Mouse (Mus musculus): ENCODE data around the gene Gm44511. TPM values are rescaled to one million over a fixed set of nuclear protein-coding genes. Genes with fewer than 3 reads are reported as not detected.
A peak's percentile ranks its signal among the peaks of the same experiment; 100 is the strongest.
"Not testable (repeated sequence)": the region's sequence is repeated elsewhere in the genome, so short reads cannot be mapped to it uniquely, and the experiment has no call there.

Gene Gm44511
- total and polyA plus RNA-seq, 3 experiments = not detected

DNA sequence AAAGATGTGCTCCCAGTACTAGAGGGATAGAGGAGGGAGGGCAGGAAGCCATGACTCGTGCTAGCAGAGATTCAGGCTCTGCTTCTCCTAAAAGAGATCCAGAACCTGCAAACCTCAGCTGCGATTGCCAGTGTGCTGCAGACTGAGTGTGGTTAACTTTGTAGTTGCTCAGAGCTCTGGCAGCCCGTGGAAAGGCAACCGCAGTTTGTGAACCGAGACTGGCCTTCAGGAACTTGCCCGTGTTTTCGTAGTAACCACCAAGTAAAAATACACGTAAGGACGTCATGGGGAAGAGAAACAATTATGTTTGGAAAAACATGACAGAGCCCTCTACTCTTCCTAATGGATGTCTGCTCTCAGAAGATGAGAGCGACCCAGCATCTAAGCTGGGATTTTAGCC lies 6.9 kb upstream of the Gm44511 start:
- ATAC-seq (ENCODE audit: extremely low read depth, insufficient number of reproducible peaks, low FRiP score, poor library complexity, severe bottlenecking) (no peak), DNase-seq (ENCODE audit: low spot score) (no peak)
- H3K4me1 ChIP-seq (ENCODE audit: insufficient read depth, low read depth, low read length) = no peaks in the 10 kb centered on the region
- H3K4me3 ChIP-seq (ENCODE audit: low read depth, low read length) = no peak overlapping the region
- H3K9me3 ChIP-seq (replicated peaks) = peaks cover 21% of the 10 kb centered on the region
- H3K36me3 ChIP-seq (replicated peaks) = no peaks in the 10 kb centered on the region
- no peaks in the 10 kb centered on the region for H3K27me3 ChIP-seq (ENCODE audit: insufficient read depth, low read length)
- no peak for TF ChIP-seq CTCF (IDR thresholded peaks at IDR 0.05; ENCODE audit: low read depth, low read length)
- TF ChIP-seq GATA2 (IDR thresholded peaks at IDR 0.05; ENCODE audit: borderline replicate concordance, low read depth, low read length) = no peak
- no peak for TF ChIP-seq GATA1 (IDR thresholded peaks at IDR 0.05; ENCODE audit: borderline replicate concordance, low read length)
- TF ChIP-seq TAL1 (conservative IDR thresholded peaks at IDR 0.05; ENCODE audit: low read depth, low read length) = no peak
- no peak for TF ChIP-seq POLR2AphosphoS5 (IDR thresholded peaks at IDR 0.05; ENCODE audit: insufficient replicate concordance, low read depth, low read length)

- no peaks in the 10 kb centered on the region for H3K27me3 ChIP-seq (ENCODE audit: insufficient read depth, low read length)
- no peak for DNase-seq (ENCODE audit: low spot score)
- no peak overlapping the region for H3K4me3 ChIP-seq (ENCODE audit: low read depth, low read length)
- no peak for ATAC-seq (ENCODE audit: extremely low read depth, insufficient number of reproducible peaks, low FRiP score, poor library complexity, severe bottlenecking)
- H3K9me3 ChIP-seq (replicated peaks) = peaks cover 20% of the 10 kb centered on the region
- TF ChIP-seq TAL1 (conservative IDR thresholded peaks at IDR 0.05; ENCODE audit: low read depth, low read length) (no peak), GATA1 (IDR thresholded peaks at IDR 0.05; ENCODE audit: borderline replicate concordance, low read length) (no peak), CTCF (IDR thresholded peaks at IDR 0.05; ENCODE audit: low read depth, low read length) (no peak), POLR2AphosphoS5 (IDR thresholded peaks at IDR 0.05; ENCODE audit: insufficient replicate concordance, low read depth, low read length) (no peak), GATA2 (IDR thresholded peaks at IDR 0.05; ENCODE audit: borderline replicate concordance, low read depth, low read length) (no peak)
- no peaks in the 10 kb centered on the region for H3K4me1 ChIP-seq (ENCODE audit: insufficient read depth, low read depth, low read length)
- no peaks in the 10 kb centered on the region for H3K36me3 ChIP-seq (replicated peaks)
Observed at GRCm38 (mm10) chr6:128829837-128830236, 3.7 kb upstream of the Gm44511 start.

GRCm38 (mm10) chr6:128826781-128827180 lies 666 bp upstream of the Gm44511 start:
- Histone ChIP-seq H3K4me3 (ENCODE audit: low read depth, low read length) (no peak overlapping the region), H3K4me1 (ENCODE audit: insufficient read depth, low read depth, low read length) (no peaks in the 10 kb centered on the region), H3K9me3 (replicated peaks) (peaks cover 12% of the 10 kb centered on the region), H3K27me3 (ENCODE audit: insufficient read depth, low read length) (no peaks in the 10 kb centered on the region), H3K36me3 (replicated peaks) (no peaks in the 10 kb centered on the region)
- TF ChIP-seq GATA1 (IDR thresholded peaks at IDR 0.05; ENCODE audit: borderline replicate concordance, low read length) (no peak), CTCF (IDR thresholded peaks at IDR 0.05; ENCODE audit: low read depth, low read length) (no peak), POLR2AphosphoS5 (IDR thresholded peaks at IDR 0.05; ENCODE audit: insufficient replicate concordance, low read depth, low read length) (no peak), TAL1 (conservative IDR thresholded peaks at IDR 0.05; ENCODE audit: low read depth, low read length) (no peak), GATA2 (IDR thresholded peaks at IDR 0.05; ENCODE audit: borderline replicate concordance, low read depth, low read length) (no peak)
- DNase-seq (ENCODE audit: low spot score) (no peak), ATAC-seq (ENCODE audit: extremely low read depth, insufficient number of reproducible peaks, low FRiP score, poor library complexity, severe bottlenecking) (no peak)

GRCm38 (mm10) chr6:128818083-128818802 lies 7.9 kb downstream of the Gm44511 start:
- H3K4me1 ChIP-seq (ENCODE audit: insufficient read depth, low read depth, low read length) = no peaks in the 10 kb centered on the region
- no peak overlapping the region for H3K4me3 ChIP-seq (ENCODE audit: low read depth, low read length)
- no peaks in the 10 kb centered on the region for H3K36me3 ChIP-seq (replicated peaks)
- no peak for DNase-seq (ENCODE audit: low spot score)
- peaks cover 11% of the 10 kb centered on the region for H3K9me3 ChIP-seq (replicated peaks)
- H3K27me3 ChIP-seq (ENCODE audit: insufficient read depth, low read length) = no peaks in the 10 kb centered on the region
- no peak for ATAC-seq (ENCODE audit: extremely low read depth, insufficient number of reproducible peaks, low FRiP score, poor library complexity, severe bottlenecking)
- TF ChIP-seq CTCF (IDR thresholded peaks at IDR 0.05; ENCODE audit: low read depth, low read length) (no peak), POLR2AphosphoS5 (IDR thresholded peaks at IDR 0.05; ENCODE audit: insufficient replicate concordance, low read depth, low read length) (no peak), TAL1 (conservative IDR thresholded peaks at IDR 0.05; ENCODE audit: low read depth, low read length) (no peak), GATA2 (IDR thresholded peaks at IDR 0.05; ENCODE audit: borderline replicate concordance, low read depth, low read length) (no peak), GATA1 (IDR thresholded peaks at IDR 0.05; ENCODE audit: borderline replicate concordance, low read length) (no peak)

DNA sequence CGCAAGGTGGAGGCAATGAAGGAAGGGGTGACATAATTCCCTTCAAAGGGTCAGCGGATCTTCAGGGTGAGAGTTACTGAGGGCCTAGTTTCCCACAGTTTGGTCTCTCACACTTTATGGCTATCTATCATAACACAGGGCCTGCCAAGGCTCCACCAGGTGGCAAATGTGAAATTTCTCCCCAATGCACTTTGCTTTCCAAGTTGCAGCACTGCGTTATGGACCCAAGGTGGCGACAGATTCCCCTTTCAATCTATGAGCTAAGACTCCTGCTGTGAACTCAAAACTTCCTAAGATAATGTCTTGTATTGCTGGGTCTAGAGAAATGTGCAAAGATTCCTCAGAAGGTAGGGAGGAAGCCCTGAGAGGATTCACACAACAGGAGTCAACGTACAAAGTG lies 17.6 kb downstream of the Gm44511 start:
- H3K9me3 ChIP-seq (replicated peaks) = peaks cover 14% of the 10 kb centered on the region
- DNase-seq (ENCODE audit: low spot score) (no peak), ATAC-seq (ENCODE audit: extremely low read depth, insufficient number of reproducible peaks, low FRiP score, poor library complexity, severe bottlenecking) (no peak)
- H3K4me1 ChIP-seq (ENCODE audit: insufficient read depth, low read depth, low read length) = no peaks in the 10 kb centered on the region
- TF ChIP-seq TAL1 (conservative IDR thresholded peaks at IDR 0.05; ENCODE audit: low read depth, low read length) = no peak
- no peak for TF ChIP-seq GATA1 (IDR thresholded peaks at IDR 0.05; ENCODE audit: borderline replicate concordance, low read length)
- no peak for TF ChIP-seq GATA2 (IDR thresholded peaks at IDR 0.05; ENCODE audit: borderline replicate concordance, low read depth, low read length)
- no peak for TF ChIP-seq POLR2AphosphoS5 (IDR thresholded peaks at IDR 0.05; ENCODE audit: insufficient replicate concordance, low read depth, low read length)
- no peaks in the 10 kb centered on the region for H3K36me3 ChIP-seq (replicated peaks)
- no peak overlapping the region for H3K4me3 ChIP-seq (ENCODE audit: low read depth, low read length)
- H3K27me3 ChIP-seq (ENCODE audit: insufficient read depth, low read length) = no peaks in the 10 kb centered on the region

DNA sequence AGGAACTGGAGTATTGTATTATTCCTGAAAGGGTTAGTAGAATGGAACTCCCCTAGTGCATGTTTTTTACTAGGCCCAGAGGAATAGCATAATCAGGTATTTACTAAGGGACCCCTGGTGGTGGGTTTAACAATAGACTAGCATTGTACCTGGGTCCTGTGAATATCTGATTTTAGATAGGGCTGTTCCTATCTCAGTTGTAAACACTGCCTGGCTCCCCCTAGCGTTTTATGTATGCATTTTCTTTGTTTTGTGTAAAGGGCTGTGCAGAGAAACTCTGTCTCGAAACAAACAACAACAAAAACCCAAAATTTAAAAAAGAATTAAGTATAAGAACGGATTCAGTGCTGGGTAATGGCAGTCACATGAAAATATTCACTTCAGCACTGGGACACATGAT lies 19.1 kb downstream of the Gm44511 start:
- TF ChIP-seq POLR2AphosphoS5 (IDR thresholded peaks at IDR 0.05; ENCODE audit: insufficient replicate concordance, low read depth, low read length) = no peak
- TF ChIP-seq GATA2 (IDR thresholded peaks at IDR 0.05; ENCODE audit: borderline replicate concordance, low read depth, low read length) = no peak
- TF ChIP-seq GATA1 (IDR thresholded peaks at IDR 0.05; ENCODE audit: borderline replicate concordance, low read length) = no peak
- TF ChIP-seq TAL1 (conservative IDR thresholded peaks at IDR 0.05; ENCODE audit: low read depth, low read length) = no peak
- TF ChIP-seq CTCF (IDR thresholded peaks at IDR 0.05; ENCODE audit: low read depth, low read length) = no peak

GRCm38 (mm10) chr6:128804823-128805640 lies 21.1 kb downstream of the Gm44511 start:
- not testable (repeated sequence) for H3K4me3 ChIP-seq (ENCODE audit: low read depth, low read length)
- peak; percentile 43 for ATAC-seq (ENCODE audit: extremely low read depth, insufficient number of reproducible peaks, low FRiP score, poor library complexity, severe bottlenecking)

More for the DNA sequence above, 19.1 kb downstream of the Gm44511 start:
- Histone ChIP-seq H3K4me1 (ENCODE audit: insufficient read depth, low read depth, low read length) (peaks cover 3% of the 10 kb centered on the region; the same call in 1 of the 2 replicates), H3K36me3 (replicated peaks) (no peaks in the 10 kb centered on the region), H3K9me3 (replicated peaks) (peaks cover 22% of the 10 kb centered on the region), H3K27me3 (ENCODE audit: insufficient read depth, low read length) (no peaks in the 10 kb centered on the region), H3K4me3 (ENCODE audit: low read depth, low read length) (no peak overlapping the region)
- ATAC-seq (ENCODE audit: extremely low read depth, insufficient number of reproducible peaks, low FRiP score, poor library complexity, severe bottlenecking) (no peak), DNase-seq (ENCODE audit: low spot score) (no peak)

More at GRCm38 (mm10) chr6:128804823-128805640, 21.1 kb downstream of the Gm44511 start:
- H3K36me3 ChIP-seq (replicated peaks); H3K27me3 ChIP-seq (ENCODE audit: insufficient read depth, low read length); DNase-seq (ENCODE audit: low spot score); H3K4me1 ChIP-seq (ENCODE audit: insufficient read depth, low read depth, low read length): not testable (repeated sequence)
- peaks cover 17% of the 10 kb centered on the region for H3K9me3 ChIP-seq (replicated peaks)
